Mouse (Mus musculus) liver, embryonic 18 days (tissue): Measurements from ENCODE around the gene Aif1l. TPM values are rescaled to one million over a fixed set of nuclear protein-coding genes. Genes with fewer than 3 reads are reported as not detected.

Source experiments
- polyA plus RNA-seq: library from polyadenylated mRNA; depleted of rRNA; stranded (reverse); fragments of >200 nt; gene quantifications from 2 replicates; pipeline ENCODE4 v1.2.3, GENCODE M21; 2012; rRNA removed

The Aif1l gene
- polyA plus RNA-seq = 0.60 and 0.71 TPM in 2 replicates

GRCm38 (mm10) chr2:31950058-31950871, at the start of gene Aif1l:
TSS of gene Aif1l (plus strand) at chr2:31950139.

DNA sequence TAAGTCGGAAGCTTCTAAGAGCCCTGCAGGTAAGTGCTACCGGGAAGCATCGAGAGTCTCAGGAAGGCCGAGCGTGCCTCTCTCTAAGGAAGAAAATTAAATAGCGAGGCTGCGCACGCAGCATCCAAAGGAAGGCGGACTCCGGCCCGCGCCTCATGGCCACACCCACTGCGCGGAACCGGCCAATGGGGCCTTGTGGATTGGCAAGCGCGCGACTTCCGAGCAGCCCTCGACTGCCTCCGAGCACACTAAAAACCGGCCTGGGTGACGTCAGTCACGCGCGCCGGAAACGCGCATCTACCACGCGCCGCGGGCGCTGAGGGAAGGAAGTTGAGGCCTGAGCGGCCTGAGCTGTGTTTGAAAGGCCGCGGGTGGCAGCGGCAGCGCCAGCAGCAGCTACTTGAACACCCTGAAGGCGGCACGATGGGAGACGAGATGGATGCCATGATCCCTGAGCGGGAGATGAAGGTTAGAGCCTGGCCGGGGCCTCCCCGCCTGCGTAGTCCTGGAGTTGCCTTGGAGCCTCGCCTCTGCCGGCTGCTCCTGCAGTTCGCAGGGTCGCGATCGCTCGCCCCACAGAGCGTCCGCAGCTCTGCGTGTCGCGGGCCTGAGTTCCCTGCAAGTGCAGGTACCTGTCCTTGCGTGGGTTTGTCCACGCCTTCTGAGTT, 24.3 kb downstream of the Aif1l start, which contains the start of gene Nup214:
TSS of gene Nup214 (plus strand) at position 296 of the 668 bp plus-strand sequence.

Other genes starting within 250 kb of the Aif1l start
- 0.02 and 0.05 TPM in 2 replicates for gene Qrfp, start 139.6 kb upstream of the Aif1l start, polyA plus RNA-seq
- gene Fibcd1, start 104.1 kb upstream of the Aif1l start, polyA plus RNA-seq = under 0.01 TPM in 1 of 2 replicates, not detected in the other
- 0.02 and 0.03 TPM in 2 replicates for gene Lamc3, start 62.8 kb upstream of the Aif1l start, polyA plus RNA-seq
- gene Nup214, start 24.3 kb downstream of the Aif1l start, polyA plus RNA-seq = 9.0 and 10.0 TPM in 2 replicates
- gene Fam78a, start 134.7 kb downstream of the Aif1l start, polyA plus RNA-seq = 2.4 and 2.5 TPM in 2 replicates
- gene Plpp7, start 145.4 kb downstream of the Aif1l start, polyA plus RNA-seq = 1.4 TPM in 2 replicates
- 5.2 and 7.0 TPM in 2 replicates for gene Prrc2b, start 200.9 kb downstream of the Aif1l start, polyA plus RNA-seq